Mouse (Mus musculus) midbrain, embryonic 14.5 days (tissue): ENCODE results near the gene Acap2. TPM values are rescaled to one million over a fixed set of nuclear protein-coding genes. Genes with fewer than 3 reads are reported as not detected.

Source experiments
- ATAC-seq: fragments of 200-750 bp; cut with Nextera tagmentation; 2 replicates; pipeline ENCODE4 v1.8.0; 2017; ENCODE audit warnings: moderate number of reproducible peaks, moderate library complexity; ENCODE audit not compliant: low FRiP score, low TSS enrichment
- DNase-seq: peaks from one replicate; pipeline ENCODE4 v3.0.0-alpha.2; 2015
- H3K27ac ChIP-seq: fragments of 300-500 bp; sonication (generic); replicated peaks from 2 replicates; pipeline ENCODE4 v1.5.1; 2014; ENCODE audit warnings: mild to moderate bottlenecking, low read depth, low read length, moderate library complexity
- H3K27me3 ChIP-seq: fragments of 300-500 bp; sonication (generic); 2 replicates; pipeline ENCODE4 v1.6.1; 2014; ENCODE audit warnings: low read length, control low read depth, mixed read lengths; ENCODE audit not compliant: control insufficient read depth, insufficient read depth
- H3K36me3 ChIP-seq: fragments of 300-500 bp; sonication (generic); 2 replicates; pipeline ENCODE4 v1.6.1; 2014; ENCODE audit warnings: low read length, control low read depth; ENCODE audit not compliant: control insufficient read depth, insufficient read depth
- H3K4me1 ChIP-seq: fragments of 300-500 bp; sonication (generic); 2 replicates; pipeline ENCODE4 v1.6.1; 2014; ENCODE audit warnings: mild to moderate bottlenecking, antibody characterized with exemption, low read length, control low read depth; ENCODE audit not compliant: control insufficient read depth, insufficient read depth
- H3K4me2 ChIP-seq: fragments of 300-500 bp; sonication (generic); 2 replicates; pipeline ENCODE4 v1.6.1; 2014; ENCODE audit warnings: mild to moderate bottlenecking, low read length, moderate library complexity
- H3K4me3 ChIP-seq: fragments of 300-500 bp; sonication (generic); replicated peaks from 2 replicates; pipeline ENCODE4 v1.5.1; 2014; ENCODE audit warnings: low read depth, low read length
- H3K9ac ChIP-seq: fragments of 300-500 bp; sonication (generic); replicated peaks from 2 replicates; pipeline ENCODE4 v1.6.1; 2014; ENCODE audit warnings: mild to moderate bottlenecking, low read length, moderate library complexity
- H3K9me3 ChIP-seq: fragments of 300-500 bp; sonication (generic); 2 replicates; pipeline ENCODE4 v1.6.1; 2016; ENCODE audit warnings: low read length, control low read depth, mixed read lengths; ENCODE audit not compliant: control insufficient read depth
- WGBS: fragments of 180-500 bp; shearing (Covaris S2); extraction: QIAGEN DNeasy Blood & Tissue Kit; methylation state at CpG from one replicate; pipeline ENCODE4 v1.1.7; 2014; 5-methylcytosine and 5-hydroxymethylcytosine counted together
- polyA plus RNA-seq: library from polyadenylated mRNA; unstranded; fragments of >200 nt; fragmentation: Nextera tagmentation; extraction: Ambion mirVana; gene quantifications from 2 replicates; pipeline ENCODE4 v1.2.1, GENCODE M21; 2014

Acap2 gene
- polyA plus RNA-seq, 1 experiment from 2014 or later: 18.6 TPM

DNA sequence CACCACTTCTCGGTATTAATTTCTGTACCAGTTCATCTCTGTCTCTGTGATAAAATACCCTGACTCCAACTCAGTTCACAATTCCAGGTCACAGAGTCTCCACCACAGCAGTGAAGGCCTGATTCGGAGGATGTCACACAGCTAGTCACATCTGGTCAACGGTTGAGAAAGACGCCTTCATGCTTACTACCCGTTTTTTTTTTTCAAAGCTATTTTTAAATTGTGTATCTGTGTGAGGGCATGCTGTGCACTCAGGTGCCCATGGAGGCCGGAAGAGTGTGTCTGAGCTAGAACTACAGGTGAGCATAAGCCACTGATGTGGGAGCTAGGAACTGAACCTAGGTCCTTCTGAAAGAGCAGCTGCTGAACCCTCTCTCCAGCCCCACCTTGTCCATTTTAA, 136.3 kb downstream of the Acap2 start:
- Histone ChIP-seq H3K36me3 (no peaks in the 10 kb centered on the region), H3K9ac (no peak overlapping the region), H3K9me3 (no peaks in the 10 kb centered on the region), H3K27ac (no peak overlapping the region), H3K27me3 (no peaks in the 10 kb centered on the region), H3K4me1 (no peaks in the 10 kb centered on the region), H3K4me3 (no peak overlapping the region), H3K4me2 (no peak overlapping the region)
- no peak for DNase-seq
- ATAC-seq: no peak
- WGBS: 97% methylated on average over 6 of the region's 6 CpGs

DNA sequence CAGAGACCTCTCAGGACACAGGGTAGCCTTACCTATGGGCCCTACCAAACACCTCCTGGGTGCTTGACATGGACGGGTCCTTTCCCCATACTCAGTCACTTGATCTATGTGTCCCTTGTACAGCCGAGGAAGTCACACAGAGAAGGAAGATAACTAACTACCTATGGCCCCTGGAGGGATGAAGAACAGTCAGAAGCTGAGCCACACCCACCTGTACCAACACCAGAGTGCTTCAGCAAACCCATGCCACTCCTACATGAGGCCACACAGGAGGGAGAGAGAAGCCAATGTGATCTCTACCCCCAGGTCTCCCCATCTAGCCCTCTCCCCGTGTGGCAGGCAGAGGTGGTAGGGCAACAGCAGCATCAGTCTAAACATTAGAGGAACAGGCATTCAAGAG, 138.1 kb downstream of the Acap2 start:
- DNase-seq (no peak), ATAC-seq (no peak)
- H3K9ac ChIP-seq: no peak overlapping the region
- H3K4me3 ChIP-seq: no peak overlapping the region
- no peaks in the 10 kb centered on the region for H3K36me3 ChIP-seq
- no peaks in the 10 kb centered on the region for H3K9me3 ChIP-seq
- no peaks in the 10 kb centered on the region for H3K27me3 ChIP-seq
- H3K27ac ChIP-seq: no peak overlapping the region
- no peaks in the 10 kb centered on the region for H3K4me1 ChIP-seq
- no peak overlapping the region for H3K4me2 ChIP-seq
- 78% methylated on average over 3 of the region's 3 CpGs for WGBS

DNA sequence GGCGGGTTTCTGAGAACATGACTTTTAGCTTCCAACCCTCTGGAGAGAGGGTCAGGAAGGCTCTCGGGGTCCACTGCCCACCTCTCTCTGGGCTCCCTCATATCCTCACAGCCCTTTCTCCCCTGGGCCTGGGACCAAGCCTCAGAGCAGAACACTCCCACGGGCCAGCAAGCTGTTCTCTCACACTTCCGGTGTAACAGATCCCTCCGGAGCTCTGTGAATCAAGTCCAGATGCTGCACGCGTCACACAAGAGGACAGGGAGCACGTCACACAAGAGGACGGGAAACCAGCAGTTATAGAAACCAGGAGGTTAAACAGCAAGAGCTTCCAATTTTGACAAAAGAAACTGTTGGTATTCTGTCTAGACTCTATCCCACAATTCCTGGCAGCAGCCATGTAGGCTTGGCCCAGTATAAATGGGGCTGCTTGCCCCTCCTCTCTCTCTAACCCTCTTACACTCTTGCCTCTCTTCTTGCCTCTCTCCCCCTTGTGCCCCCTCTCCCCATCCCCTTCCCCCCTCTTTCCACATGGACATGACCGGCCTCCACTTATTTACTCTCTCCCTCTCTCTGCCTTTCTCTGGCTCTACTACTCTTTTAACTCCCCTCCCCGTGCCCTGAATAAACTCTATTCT, 139.7 kb downstream of the Acap2 start:
- no peak overlapping the region for H3K4me3 ChIP-seq
- WGBS: 85% methylated on average over 11 of the region's 11 CpGs
- ATAC-seq: no peak
- H3K4me1 ChIP-seq: no peaks in the 10 kb centered on the region
- no peaks in the 10 kb centered on the region for H3K27me3 ChIP-seq
- no peak for DNase-seq
- no peak overlapping the region for H3K9ac ChIP-seq
- no peaks in the 10 kb centered on the region for H3K36me3 ChIP-seq
- no peak overlapping the region for H3K27ac ChIP-seq
- no peak overlapping the region for H3K4me2 ChIP-seq
- H3K9me3 ChIP-seq: no peaks in the 10 kb centered on the region

DNA sequence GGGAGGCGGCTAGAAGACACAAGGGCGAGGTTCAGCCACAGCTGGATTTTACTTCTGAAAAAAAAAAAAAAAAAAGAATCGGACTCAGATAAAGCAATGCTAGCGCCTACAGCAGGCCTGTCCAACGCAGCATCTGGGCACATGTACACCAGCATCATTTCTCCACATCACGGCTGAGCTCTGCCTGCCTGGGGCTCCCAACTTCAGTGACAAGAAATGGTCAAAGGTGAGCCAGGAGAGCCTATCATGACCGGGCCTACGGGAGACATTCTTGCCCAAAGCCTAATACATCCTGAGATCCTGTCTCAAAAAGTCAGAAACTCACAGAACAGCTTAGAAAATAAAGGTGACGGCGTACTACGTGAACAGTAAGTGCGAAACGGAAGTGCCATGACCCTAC, 140.3 kb downstream of the Acap2 start:
- Histone ChIP-seq H3K9ac (no peak overlapping the region), H3K4me3 (no peak overlapping the region), H3K4me1 (no peaks in the 10 kb centered on the region), H3K4me2 (no peak overlapping the region), H3K27ac (no peak overlapping the region), H3K9me3 (no peaks in the 10 kb centered on the region), H3K27me3 (no peaks in the 10 kb centered on the region), H3K36me3 (no peaks in the 10 kb centered on the region)
- no peak for DNase-seq
- no peak for ATAC-seq
- WGBS: 94% methylated on average over 13 of the region's 13 CpGs

DNA sequence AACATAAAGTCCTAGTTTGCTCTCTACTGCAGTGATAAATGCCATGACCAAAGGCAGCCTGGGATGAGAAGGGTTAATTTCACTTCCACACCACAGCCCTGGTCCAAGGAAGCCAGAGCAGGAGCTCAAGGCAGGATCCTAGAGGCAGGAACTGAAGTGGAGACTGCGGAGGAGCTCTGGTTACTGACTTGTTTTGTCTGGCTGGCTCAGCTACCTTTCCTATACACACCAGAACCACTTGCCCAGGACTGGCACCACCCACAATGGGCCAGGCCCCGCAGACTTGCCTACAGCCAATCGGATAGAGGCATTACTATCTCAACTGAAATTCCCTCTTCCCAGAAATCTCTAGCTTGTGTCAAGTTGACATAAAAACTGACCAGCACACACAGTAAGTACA, 140.8 kb downstream of the Acap2 start:
- H3K9ac ChIP-seq: no peak overlapping the region
- DNase-seq: no peak

DNA sequence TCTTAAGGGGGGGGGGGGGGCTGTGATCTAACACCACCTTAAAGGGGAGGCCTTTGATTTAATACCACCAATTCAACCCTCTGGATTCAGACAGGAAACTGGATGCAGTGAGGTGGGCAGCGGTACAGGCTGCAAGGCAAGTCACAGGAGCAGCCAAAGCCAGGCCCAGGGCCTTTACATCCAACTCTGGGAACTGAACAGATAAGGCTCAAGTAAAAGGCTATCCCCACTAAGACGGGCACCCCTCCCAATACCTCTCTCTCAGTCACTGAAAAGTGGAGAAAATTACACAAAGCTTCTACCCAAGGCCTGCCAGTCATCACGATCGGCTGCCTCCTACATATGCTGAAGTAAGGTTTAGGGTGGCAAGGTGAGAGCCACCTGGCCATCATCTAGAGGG, 141.3 kb downstream of the Acap2 start:
- no peak for DNase-seq
- H3K4me1 ChIP-seq: no peaks in the 10 kb centered on the region

More for the DNA sequence above, 140.8 kb downstream of the Acap2 start:
- Histone ChIP-seq H3K36me3 (no peaks in the 10 kb centered on the region), H3K27ac (no peak overlapping the region), H3K4me2 (no peak overlapping the region), H3K4me3 (no peak overlapping the region), H3K9me3 (no peaks in the 10 kb centered on the region), H3K4me1 (no peaks in the 10 kb centered on the region), H3K27me3 (no peaks in the 10 kb centered on the region)
- ATAC-seq: no peak
- WGBS: 96% methylated on average over 3 of the region's 3 CpGs

DNA sequence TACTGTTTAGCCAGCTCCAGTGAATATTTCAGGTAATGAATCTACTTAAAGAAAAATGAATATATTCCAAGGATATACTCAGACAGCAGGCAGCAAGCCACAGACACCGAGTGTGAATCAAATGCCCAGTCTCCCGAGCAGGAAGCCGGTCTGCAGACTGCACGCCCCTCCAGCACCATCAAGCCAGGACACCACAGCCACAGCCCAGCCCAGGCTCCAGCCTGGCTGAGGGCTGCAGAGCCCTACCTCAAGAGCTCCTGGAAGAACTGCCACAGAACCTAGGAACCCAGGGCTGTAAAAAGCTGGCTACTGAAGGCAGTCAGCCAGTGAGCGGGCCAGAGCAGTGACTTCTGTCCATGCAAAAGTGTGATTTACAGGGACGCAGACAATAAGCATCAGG, 148.2 kb downstream of the Acap2 start:
- DNase-seq (no peak), ATAC-seq (no peak)
- Histone ChIP-seq H3K36me3 (no peaks in the 10 kb centered on the region), H3K4me1 (no peaks in the 10 kb centered on the region), H3K27ac (no peak overlapping the region), H3K9ac (no peak overlapping the region), H3K27me3 (no peaks in the 10 kb centered on the region), H3K4me2 (no peak overlapping the region), H3K9me3 (no peaks in the 10 kb centered on the region), H3K4me3 (no peak overlapping the region)
- 87% methylated on average over 6 of the region's 6 CpGs for WGBS

More for the DNA sequence above, 141.3 kb downstream of the Acap2 start:
- Histone ChIP-seq H3K27me3 (no peaks in the 10 kb centered on the region), H3K9ac (no peak overlapping the region), H3K4me3 (no peak overlapping the region), H3K36me3 (no peaks in the 10 kb centered on the region), H3K27ac (no peak overlapping the region), H3K9me3 (no peaks in the 10 kb centered on the region), H3K4me2 (no peak overlapping the region)
- WGBS: 88% methylated on average over 4 of the region's 4 CpGs
- no peak for ATAC-seq

DNA sequence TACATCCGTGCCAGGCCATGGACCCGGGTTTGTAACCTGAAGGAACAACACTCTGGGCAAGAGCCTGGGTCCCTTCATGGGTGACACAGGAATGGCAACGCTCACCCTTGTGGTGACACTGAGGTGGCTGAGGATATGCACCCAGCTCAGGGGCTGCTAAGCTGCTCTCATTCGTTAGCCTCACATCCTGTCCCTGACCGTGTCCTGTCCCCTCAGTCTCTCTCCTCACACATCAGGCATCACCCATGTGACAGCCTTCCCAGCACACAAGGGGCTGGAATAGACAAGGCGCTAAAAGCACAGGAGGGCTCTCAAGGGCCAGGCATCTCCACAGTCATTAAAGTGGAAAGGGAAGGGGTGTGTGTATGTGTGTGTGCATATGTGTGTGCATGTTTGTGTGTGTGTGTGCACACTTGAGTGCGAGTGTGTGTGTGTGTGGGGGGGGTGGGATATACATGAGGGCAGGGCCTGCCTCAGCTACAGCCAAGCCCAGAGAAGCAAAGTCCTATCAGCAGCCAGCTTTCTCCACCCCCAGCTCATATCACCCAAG, 148.8 kb downstream of the Acap2 start:
- no peak overlapping the region for H3K4me2 ChIP-seq
- WGBS: 78% methylated on average over 7 of the region's 7 CpGs
- no peak overlapping the region for H3K27ac ChIP-seq
- H3K9me3 ChIP-seq: no peaks in the 10 kb centered on the region
- H3K9ac ChIP-seq: no peak overlapping the region
- no peaks in the 10 kb centered on the region for H3K4me1 ChIP-seq
- H3K27me3 ChIP-seq: no peaks in the 10 kb centered on the region
- DNase-seq (no peak), ATAC-seq (no peak)
- H3K4me3 ChIP-seq: no peak overlapping the region
- H3K36me3 ChIP-seq: no peaks in the 10 kb centered on the region

DNA sequence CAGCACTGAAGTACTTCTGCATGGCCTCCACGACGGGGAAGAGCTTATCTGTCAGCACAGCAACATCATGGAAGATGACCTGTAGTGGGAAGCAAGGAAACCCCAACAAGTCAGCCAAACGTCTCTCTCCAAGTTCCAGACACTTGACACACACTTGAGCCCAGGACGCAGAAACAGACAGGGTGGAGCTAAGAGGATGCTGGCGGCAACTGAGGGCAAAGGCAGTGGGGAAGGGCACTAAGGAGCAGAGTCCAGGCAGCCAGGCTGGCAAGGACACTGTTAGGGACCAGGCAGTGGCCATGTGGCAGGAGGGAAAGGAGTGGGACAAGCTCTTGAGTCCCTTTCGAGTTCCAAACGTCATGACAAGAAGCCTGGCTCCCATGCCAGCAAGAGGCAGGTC, 150.3 kb downstream of the Acap2 start:
- DNase-seq (no peak), ATAC-seq (no peak)
- no peak overlapping the region for H3K4me2 ChIP-seq
- no peaks in the 10 kb centered on the region for H3K4me1 ChIP-seq
- no peak overlapping the region for H3K9ac ChIP-seq
- no peaks in the 10 kb centered on the region for H3K27me3 ChIP-seq
- no peak overlapping the region for H3K27ac ChIP-seq
- no peaks in the 10 kb centered on the region for H3K36me3 ChIP-seq
- no peaks in the 10 kb centered on the region for H3K9me3 ChIP-seq
- 89% methylated on average over 7 of the region's 7 CpGs for WGBS
- no peak overlapping the region for H3K4me3 ChIP-seq
